Mouse (Mus musculus) midbrain, embryonic 16.5 days (tissue): Measurements from ENCODE around the gene Pafah1b3. TPM values are rescaled to one million over a fixed set of nuclear protein-coding genes. Genes with fewer than 3 reads are reported as not detected.

Experiments used
- ATAC-seq: fragments of 200-750 bp; cut with Nextera tagmentation; 2 replicates; pipeline ENCODE4 v1.8.0; 2017; ENCODE audit warnings: moderate TSS enrichment
- H3K27ac ChIP-seq: fragments of 300-500 bp; sonication (generic); 2 replicates; pipeline ENCODE4 v1.5.1; 2014; ENCODE audit warnings: mild to moderate bottlenecking, low read length, mixed read lengths
- H3K27me3 ChIP-seq: fragments of 300-500 bp; sonication (generic); 2 replicates; pipeline ENCODE4 v1.6.1; 2014; ENCODE audit warnings: low read depth, low read length, mixed read lengths; ENCODE audit not compliant: control insufficient read depth, insufficient read depth
- H3K36me3 ChIP-seq: fragments of 300-500 bp; sonication (generic); 2 replicates; pipeline ENCODE4 v1.6.1; 2014; ENCODE audit warnings: mild to moderate bottlenecking, low read length, moderate library complexity, mixed read lengths; ENCODE audit not compliant: control insufficient read depth, insufficient read depth
- H3K4me1 ChIP-seq: fragments of 300-500 bp; sonication (generic); 2 replicates; pipeline ENCODE4 v1.6.1; 2014; ENCODE audit warnings: mild to moderate bottlenecking, low read length, mixed read lengths; ENCODE audit not compliant: control insufficient read depth, insufficient read depth
- H3K4me2 ChIP-seq: fragments of 300-500 bp; sonication (generic); 2 replicates; pipeline ENCODE4 v1.6.1; 2014; ENCODE audit warnings: mild to moderate bottlenecking, low read length, mixed read lengths
- H3K4me3 ChIP-seq: fragments of 300-500 bp; sonication (generic); 2 replicates; pipeline ENCODE4 v1.5.1; 2014; ENCODE audit warnings: low read depth, mild to moderate bottlenecking, low read length, moderate library complexity, mixed read lengths
- H3K9ac ChIP-seq: fragments of 300-500 bp; sonication (generic); 2 replicates; pipeline ENCODE4 v1.6.1; 2014; ENCODE audit warnings: low read depth, low read length, mixed read lengths
- H3K9me3 ChIP-seq: fragments of 300-500 bp; sonication (generic); replicated peaks from 2 replicates; pipeline ENCODE4 v1.6.1; 2014; ENCODE audit warnings: mild to moderate bottlenecking, low read length, mixed read lengths; ENCODE audit not compliant: control insufficient read depth, poor library complexity, severe bottlenecking
- WGBS: fragments of 180-500 bp; shearing (Covaris S2); extraction: QIAGEN DNeasy Blood & Tissue Kit; methylation state at CpG from one replicate; pipeline ENCODE4 v1.1.7; 2014; 5-methylcytosine and 5-hydroxymethylcytosine counted together
- polyA plus RNA-seq: library from polyadenylated mRNA; unstranded; fragments of >200 nt; fragmentation: Nextera tagmentation; extraction: Ambion mirVana; gene quantifications from 2 replicates; pipeline ENCODE4 v1.2.1, GENCODE M21; 2015

Pafah1b3 gene
- polyA plus RNA-seq, 1 experiment from 2014 or later = 703 TPM

- peak; percentile 81 for ATAC-seq
- Histone ChIP-seq H3K9ac (peak within 1 kb of the TSS; percentile 72), H3K4me1 (peaks cover 52% of the 10 kb centered on the region)
These were observed 47.4 kb downstream of the Pafah1b3 start, which contains the start of gene Erf for GRCm38 (mm10) chr7:25250141-25250972. Gene Erf (minus strand): TSS chr7:25250761.

GRCm38 (mm10) chr7:25249314-25250140 is 48.3 kb downstream of the Pafah1b3 start:
- peaks cover 52% of the 10 kb centered on the region for H3K4me1 ChIP-seq
- no peaks in the 10 kb centered on the region for H3K27me3 ChIP-seq
- H3K4me3 ChIP-seq = peak overlapping the region; percentile 76
- no peaks in the 10 kb centered on the region for H3K36me3 ChIP-seq
- WGBS = under 1% methylated on average over 33 of the region's 73 CpGs
- H3K9ac ChIP-seq = peak overlapping the region; percentile 72
- peak overlapping the region; percentile 75 for H3K27ac ChIP-seq
- H3K9me3 ChIP-seq = no peaks in the 10 kb centered on the region
- peak; percentile 14; the same call in 1 of the 2 replicates for ATAC-seq
- peak overlapping the region; percentile 97 for H3K4me2 ChIP-seq

More at GRCm38 (mm10) chr7:25250141-25250972, 47.4 kb downstream of the Pafah1b3 start, which contains the start of gene Erf:
- Histone ChIP-seq H3K27me3 (no peaks in the 10 kb centered on the region), H3K4me3 (peak within 1 kb of the TSS; percentile 76), H3K4me2 (peak within 1 kb of the TSS; percentile 97), H3K36me3 (no peaks in the 10 kb centered on the region), H3K27ac (peak within 1 kb of the TSS; percentile 75), H3K9me3 (no peaks in the 10 kb centered on the region)
- WGBS = under 1% methylated on average over 54 of the region's 81 CpGs

GRCm38 (mm10) chr7:25248846-25249313 is 48.9 kb downstream of the Pafah1b3 start:
- Histone ChIP-seq H3K36me3 (no peaks in the 10 kb centered on the region), H3K9ac (peak overlapping the region; percentile 72), H3K27me3 (no peaks in the 10 kb centered on the region), H3K9me3 (no peaks in the 10 kb centered on the region), H3K4me2 (peak overlapping the region; percentile 97), H3K4me3 (peak overlapping the region; percentile 76), H3K27ac (peak overlapping the region; percentile 75), H3K4me1 (peaks cover 52% of the 10 kb centered on the region)
- WGBS = under 1% methylated on average over 23 of the region's 25 CpGs
- ATAC-seq = peak; percentile 5; the same call in 1 of the 2 replicates

GRCm38 (mm10) chr7:25248018-25248647 is 49.7 kb downstream of the Pafah1b3 start:
- WGBS = 5% methylated on average over 18 of the region's 18 CpGs
- Histone ChIP-seq H3K27ac (peak overlapping the region; percentile 75), H3K9me3 (no peaks in the 10 kb centered on the region), H3K27me3 (no peaks in the 10 kb centered on the region), H3K36me3 (no peaks in the 10 kb centered on the region), H3K4me2 (peak overlapping the region; percentile 97), H3K9ac (peak overlapping the region; percentile 72), H3K4me1 (peaks cover 52% of the 10 kb centered on the region), H3K4me3 (peak overlapping the region; percentile 76)
- ATAC-seq = peak; percentile 40

- Histone ChIP-seq H3K27me3 (no peaks in the 10 kb centered on the region), H3K4me1 (peaks cover 52% of the 10 kb centered on the region), H3K4me3 (peak overlapping the region; percentile 76), H3K36me3 (no peaks in the 10 kb centered on the region), H3K4me2 (peak overlapping the region; percentile 97), H3K9me3 (no peaks in the 10 kb centered on the region), H3K27ac (peak overlapping the region; percentile 75), H3K9ac (peak overlapping the region; percentile 72)
- 18% methylated on average over 3 of the region's 3 CpGs for WGBS
- no peak for ATAC-seq
These were observed 50.3 kb downstream of the Pafah1b3 start for GRCm38 (mm10) chr7:25247498-25247897.

GRCm38 (mm10) chr7:25246759-25247137 is 51.0 kb downstream of the Pafah1b3 start:
- Histone ChIP-seq H3K36me3 (no peaks in the 10 kb centered on the region), H3K4me1 (peaks cover 48% of the 10 kb centered on the region), H3K4me3 (peak overlapping the region; percentile 76), H3K27ac (peak overlapping the region; percentile 75; the same call in 1 of the 2 replicates), H3K9ac (peak overlapping the region; percentile 41; the same call in 1 of the 2 replicates), H3K4me2 (peak overlapping the region; percentile 97; the same call in 1 of the 2 replicates), H3K9me3 (no peaks in the 10 kb centered on the region), H3K27me3 (no peaks in the 10 kb centered on the region)
- 34% methylated on average over 4 of the region's 4 CpGs for WGBS
- ATAC-seq = no peak

- Histone ChIP-seq H3K9ac (0 out of 2 replicates have a peak overlapping the region, but pooled peaks have one; percentile 41), H3K27me3 (no peaks in the 10 kb centered on the region), H3K4me2 (peak overlapping the region; percentile 97), H3K36me3 (no peaks in the 10 kb centered on the region), H3K4me3 (peak overlapping the region; percentile 2; the same call in 1 of the 2 replicates), H3K27ac (peak overlapping the region; percentile 75; the same call in 1 of the 2 replicates), H3K9me3 (no peaks in the 10 kb centered on the region), H3K4me1 (peaks cover 43% of the 10 kb centered on the region)
- 71% methylated on average over 20 of the region's 20 CpGs for WGBS
- ATAC-seq = no peak
These were observed 51.6 kb downstream of the Pafah1b3 start for GRCm38 (mm10) chr7:25246079-25246758.
